Mouse (Mus musculus): ENCODE measurements around the gene Wdpcp.
A peak's percentile ranks its signal among the peaks of the same experiment; 100 is the strongest.

Wdpcp gene

GRCm38 (mm10) chr11:21570109-21570474 is 1.9 kb upstream of the Wdpcp start:
- no peak for DNase-seq

- no peak for DNase-seq
These were observed 1.1 kb upstream of the Wdpcp start for GRCm38 (mm10) chr11:21570973-21571372.

GRCm38 (mm10) chr11:21581472-21581871 is 9.4 kb downstream of the Wdpcp start:
- no peak for DNase-seq

GRCm38 (mm10) chr11:21583286-21583685 is 11.3 kb downstream of the Wdpcp start:
- no peak for DNase-seq

GRCm38 (mm10) chr11:21602497-21602896 is 30.5 kb downstream of the Wdpcp start:
- no peak for DNase-seq

GRCm38 (mm10) chr11:21615915-21616314 is 43.9 kb downstream of the Wdpcp start:
- DNase-seq = no peak

GRCm38 (mm10) chr11:21634171-21634907 is 62.3 kb downstream of the Wdpcp start:
- DNase-seq = no peak

GRCm38 (mm10) chr11:21638341-21638740 is 66.3 kb downstream of the Wdpcp start:
- DNase-seq = no peak

GRCm38 (mm10) chr11:21639534-21639933 is 67.5 kb downstream of the Wdpcp start:
- DNase-seq = peak; percentile 49

- DNase-seq = no peak
These were observed 72.2 kb downstream of the Wdpcp start for GRCm38 (mm10) chr11:21644231-21644630.

- DNase-seq = no peak
These were observed 74.1 kb downstream of the Wdpcp start for GRCm38 (mm10) chr11:21646136-21646535.

GRCm38 (mm10) chr11:21658985-21659384 is 87.0 kb downstream of the Wdpcp start:
- peak; percentile 42 for DNase-seq

GRCm38 (mm10) chr11:21677034-21677433 is 105.0 kb downstream of the Wdpcp start:
- no peak for DNase-seq

GRCm38 (mm10) chr11:21688441-21688840 is 116.4 kb downstream of the Wdpcp start:
- no peak for DNase-seq

- DNase-seq = no peak
These were observed 118.7 kb downstream of the Wdpcp start for GRCm38 (mm10) chr11:21690730-21691129.

GRCm38 (mm10) chr11:21694087-21694486 is 122.1 kb downstream of the Wdpcp start:
- DNase-seq = no peak

- DNase-seq = no peak
These were observed 125.6 kb downstream of the Wdpcp start for GRCm38 (mm10) chr11:21697642-21698041.

GRCm38 (mm10) chr11:21713508-21713907 is 141.5 kb downstream of the Wdpcp start:
- DNase-seq = no peak

- DNase-seq = no peak
These were observed 142.0 kb downstream of the Wdpcp start for GRCm38 (mm10) chr11:21714065-21714464.

GRCm38 (mm10) chr11:21726329-21726728 is 154.3 kb downstream of the Wdpcp start:
- no peak for DNase-seq

GRCm38 (mm10) chr11:21729056-21729455 is 157.0 kb downstream of the Wdpcp start:
- no peak for DNase-seq

GRCm38 (mm10) chr11:21729961-21730360 is 157.9 kb downstream of the Wdpcp start:
- DNase-seq = peak; percentile 23

- DNase-seq = no peak
These were observed 163.2 kb downstream of the Wdpcp start for GRCm38 (mm10) chr11:21735272-21735671.

GRCm38 (mm10) chr11:21749487-21749886 is 177.5 kb downstream of the Wdpcp start:
- DNase-seq = no peak

GRCm38 (mm10) chr11:21763201-21763600 is 191.2 kb downstream of the Wdpcp start:
- no peak for DNase-seq

Measured in lung, postnatal 10 days (tissue).